Mouse (Mus musculus): ENCODE measurements around the gene Folh1. TPM values are rescaled to one million over a fixed set of nuclear protein-coding genes. Genes with fewer than 3 reads are reported as not detected.

Folh1 gene
- 0.18 and 0.21 TPM in 2 replicates for polyA plus RNA-seq (2012; rRNA removed)

GRCm38 (mm10) chr7:86775617-86776325 is at the start of gene Folh1:
TSS of gene Folh1 (minus strand) at chr7:86775943.

GRCm38 (mm10) chr7:86794727-86795126 is 19.0 kb upstream of the Folh1 start, which contains the start of gene Vmn2r77:
TSS of gene Vmn2r77 (plus strand) at chr7:86795027.

GRCm38 (mm10) chr7:86688030-86688429 is 87.7 kb downstream of the Folh1 start, which contains the start of gene Olfr292:
TSS of gene Olfr292 (plus strand) at chr7:86688330.

Other genes starting within 250 kb of the Folh1 start
- not detected in 2 replicates for gene Olfr295, start 192.1 kb downstream of the Folh1 start, polyA plus RNA-seq (2012; rRNA removed)
- gene Olfr294, start 159.3 kb downstream of the Folh1 start, polyA plus RNA-seq (2012; rRNA removed), result not detected in 2 replicates
- not detected in 2 replicates for gene Olfr293, start 126.9 kb downstream of the Folh1 start, polyA plus RNA-seq (2012; rRNA removed)
- gene Olfr292, start 87.6 kb downstream of the Folh1 start, polyA plus RNA-seq (2012; rRNA removed), result not detected in 2 replicates
- gene Vmn2r77, start 19.1 kb upstream of the Folh1 start, polyA plus RNA-seq (2012; rRNA removed), result not detected in 2 replicates
- not detected in 2 replicates for gene Vmn2r78, start 139.2 kb upstream of the Folh1 start, polyA plus RNA-seq (2012; rRNA removed)
- not detected in 2 replicates for gene Vmn2r79, start 220.2 kb upstream of the Folh1 start, polyA plus RNA-seq (2012; rRNA removed)